Mouse (Mus musculus): ENCODE data around the gene Dennd6b. TPM values are rescaled to one million over a fixed set of nuclear protein-coding genes. Genes with fewer than 3 reads are reported as not detected.

The Dennd6b gene
- total RNA-seq, 4 experiments from 2014 or later: 8.3 to 9.4 (median 9.2) TPM

Small RNA genes lying within 50 kb of the gene (microRNA-seq; reads per million reads assigned to microRNA genes)
- gene Mir6958 (not detected), gene Mir7118 (not detected)

Other genes starting within 250 kb of the Dennd6b start
- not detected for gene Ttll8, start 242.1 kb downstream of the Dennd6b start, total RNA-seq (2022)
- under 1 TPM in 1 of 4 experiments, not detected in 3; 0.09 TPM for gene Mlc1, start 217.5 kb downstream of the Dennd6b start, total RNA-seq (2022)
- not detected for gene Mov10l1, start 213.6 kb downstream of the Dennd6b start, total RNA-seq (2022)
- gene Panx2, start 136.8 kb downstream of the Dennd6b start, total RNA-seq (2022): not detected
- gene Trabd, start 121.4 kb downstream of the Dennd6b start, total RNA-seq (2022): 10 to 100 TPM; 31.9 to 40.9 (median 33.1) TPM
- 10 to 100 TPM; 12.2 to 16.6 (median 12.8) TPM for gene Selenoo, start 107.4 kb downstream of the Dennd6b start, total RNA-seq (2022)
- gene Tubgcp6, start 73.4 kb downstream of the Dennd6b start, total RNA-seq (2022): 1 to 10 TPM; 7.4 to 7.9 (median 7.6) TPM
- 1 to 10 TPM; 5.4 to 8.2 (median 7.2) TPM for gene Hdac10, start 67.8 kb downstream of the Dennd6b start, total RNA-seq (2022)
- gene Mapk12, start 55.8 kb downstream of the Dennd6b start, total RNA-seq (2022): 100 to 1,000 TPM; 123 to 153 (median 139) TPM
- 1 to 10 TPM in 2 of 4 experiments, under 1 TPM in 2; 0.70 to 1.3 (median 0.97) TPM for gene Mapk11, start 46.9 kb downstream of the Dennd6b start, total RNA-seq (2022)
- 1 to 10 TPM; 4.5 to 6.3 (median 5.3) TPM for gene Plxnb2, start 15.7 kb downstream of the Dennd6b start, total RNA-seq (2022)
- gene Ppp6r2, start 15.1 kb upstream of the Dennd6b start, total RNA-seq (2022): 100 to 1,000 TPM in 3 of 4 experiments, 10 to 100 TPM in 1; 97.2 to 102 (median 101) TPM
- gene Sbf1, start 118.8 kb upstream of the Dennd6b start, total RNA-seq (2022): 100 to 1,000 TPM in 1 of 4 experiments, 10 to 100 TPM in 3; 64.8 to 105 (median 72.5) TPM
- not detected for gene Adm2, start 126.2 kb upstream of the Dennd6b start, total RNA-seq (2022)
- not detected for gene Miox, start 137.9 kb upstream of the Dennd6b start, total RNA-seq (2022)
- 10 to 100 TPM; 10.8 to 16.9 (median 13.5) TPM for gene Lmf2, start 159.2 kb upstream of the Dennd6b start, total RNA-seq (2022)
- gene Ncaph2, start 159.2 kb upstream of the Dennd6b start, total RNA-seq (2022): 10 to 100 TPM; 43.4 to 46.6 (median 45.1) TPM
- gene Sco2, start 177.3 kb upstream of the Dennd6b start, total RNA-seq (2022): 10 to 100 TPM; 13.1 to 15.5 (median 14.1) TPM
- under 1 TPM; 0.34 to 0.51 (median 0.47) TPM for gene Tymp, start 180.5 kb upstream of the Dennd6b start, total RNA-seq (2022)
- 1 to 10 TPM in 1 of 4 experiments, under 1 TPM in 2, not detected in 1; 0.41 to 1.5 (median 0.72) TPM for gene Odf3b, start 182.8 kb upstream of the Dennd6b start, total RNA-seq (2022)
- gene Klhdc7b, start 188.4 kb upstream of the Dennd6b start, total RNA-seq (2022): not detected
- gene Syce3, start 214.0 kb upstream of the Dennd6b start, total RNA-seq (2022): not detected
- gene Cpt1b, start 229.4 kb upstream of the Dennd6b start, total RNA-seq (2022): 100 to 1,000 TPM; 220 to 274 (median 238) TPM
- under 1 TPM in 3 of 4 experiments, not detected in 1; 0.27 to 0.61 (median 0.31) TPM for gene C730034F03Rik, start 233.1 kb upstream of the Dennd6b start, total RNA-seq (2022)
- gene Gm44502, start 233.2 kb upstream of the Dennd6b start, total RNA-seq (2022): 1 to 10 TPM in 2 of 4 experiments, under 1 TPM in 2; 0.81 to 2.2 (median 1.0) TPM
- gene Chkb, start 233.4 kb upstream of the Dennd6b start, total RNA-seq (2022): 10 to 100 TPM; 23.3 to 25.8 (median 25.1) TPM